Mouse (Mus musculus) B cell, adult (primary cell): ENCODE measurements around the gene B4galt3. TPM values are rescaled to one million over a fixed set of nuclear protein-coding genes. Genes with fewer than 3 reads are reported as not detected.

Experiments
- total RNA-seq: library from RNA; stranded (reverse); gene quantifications from 4 replicates; pipeline ENCODE4 v1.2.4, GENCODE M21; 2023; ENCODE audit not compliant: inconsistent age

Gene B4galt3
- total RNA-seq, result 79.8 to 117 TPM (median 101 TPM) in 4 replicates

GRCm38 (mm10) chr1:171269848-171270572, at the start of gene B4galt3:
B4galt3 (plus strand) TSS chr1:171270328.

DNA sequence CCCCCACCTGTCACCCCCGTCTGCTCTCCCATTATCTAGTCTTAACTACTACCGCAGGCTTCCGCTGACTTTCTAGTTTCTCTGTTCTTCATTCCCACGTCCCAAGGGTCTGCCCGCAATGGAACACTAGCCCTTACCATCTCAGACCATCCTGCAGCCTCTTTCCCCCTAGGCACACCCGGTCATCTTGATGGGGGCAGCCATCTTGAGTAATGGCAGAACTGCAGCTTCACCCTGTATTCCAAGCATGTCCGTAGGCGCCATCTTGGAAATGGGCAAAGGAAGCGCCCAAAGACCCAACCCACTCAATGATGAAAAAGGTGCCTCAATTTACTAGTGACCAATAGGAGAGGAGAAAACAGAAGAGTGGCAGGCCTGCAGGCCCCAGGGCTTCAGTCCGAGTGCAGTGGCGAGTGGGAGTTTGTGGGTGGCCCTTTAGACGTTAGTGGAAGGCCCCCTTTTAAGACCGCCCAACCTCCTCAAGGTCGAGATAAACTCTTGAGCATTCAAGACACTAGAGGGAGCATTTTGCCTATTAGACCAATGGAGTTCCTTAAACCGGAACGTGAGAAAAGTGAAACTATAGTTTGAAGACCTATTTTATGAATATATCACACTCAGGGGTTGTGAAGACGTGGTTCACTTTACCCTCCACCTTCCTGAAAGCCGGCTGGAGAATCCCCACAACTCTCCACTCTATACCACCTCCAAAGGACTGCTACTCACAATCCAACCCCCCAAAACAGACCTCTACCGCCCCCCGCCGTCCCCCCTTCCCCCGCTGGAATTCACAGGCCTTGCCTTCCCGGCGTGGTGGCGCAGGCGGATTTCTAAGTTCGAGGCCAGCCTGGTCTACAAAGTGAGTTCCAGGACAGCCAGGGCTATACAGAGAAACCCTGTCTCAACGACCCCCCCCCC, 47.6 kb upstream of the B4galt3 start, which contains the start of gene Tomm40l:
Tomm40l (minus strand) TSS at position 277 of the 918 bp plus-strand sequence.

DNA sequence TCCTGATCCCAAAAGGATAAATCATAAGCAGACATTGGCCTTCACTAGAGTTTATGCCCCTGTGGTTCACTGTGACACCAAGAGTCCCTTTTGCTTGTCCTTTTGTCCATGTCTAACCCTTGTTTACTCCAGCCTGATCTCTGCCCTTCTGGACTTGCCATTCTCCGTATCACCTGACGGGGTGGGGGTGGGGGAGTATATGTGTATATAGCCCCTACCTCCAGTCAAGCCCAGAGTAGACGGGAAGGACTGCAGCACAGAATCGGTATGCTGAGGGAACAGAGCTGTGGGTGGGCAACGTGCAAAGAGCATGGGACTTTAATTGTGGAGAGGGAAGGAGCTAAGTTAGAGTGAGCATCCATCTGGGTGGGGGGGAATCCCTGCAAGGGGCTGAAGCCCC, 45.3 kb upstream of the B4galt3 start, which contains the start of gene Apoa2:
Apoa2 (plus strand) TSS at position 198 of the 400 bp plus-strand sequence.

GRCm38 (mm10) chr1:171234126-171234525, 36.0 kb upstream of the B4galt3 start, which contains the start of gene Fcer1g:
Fcer1g (minus strand) TSS chr1:171234365.

GRCm38 (mm10) chr1:171249913-171250600, 20.1 kb upstream of the B4galt3 start, which contains the start of gene Adamts4:
Adamts4 (plus strand) TSS chr1:171250421.

DNA sequence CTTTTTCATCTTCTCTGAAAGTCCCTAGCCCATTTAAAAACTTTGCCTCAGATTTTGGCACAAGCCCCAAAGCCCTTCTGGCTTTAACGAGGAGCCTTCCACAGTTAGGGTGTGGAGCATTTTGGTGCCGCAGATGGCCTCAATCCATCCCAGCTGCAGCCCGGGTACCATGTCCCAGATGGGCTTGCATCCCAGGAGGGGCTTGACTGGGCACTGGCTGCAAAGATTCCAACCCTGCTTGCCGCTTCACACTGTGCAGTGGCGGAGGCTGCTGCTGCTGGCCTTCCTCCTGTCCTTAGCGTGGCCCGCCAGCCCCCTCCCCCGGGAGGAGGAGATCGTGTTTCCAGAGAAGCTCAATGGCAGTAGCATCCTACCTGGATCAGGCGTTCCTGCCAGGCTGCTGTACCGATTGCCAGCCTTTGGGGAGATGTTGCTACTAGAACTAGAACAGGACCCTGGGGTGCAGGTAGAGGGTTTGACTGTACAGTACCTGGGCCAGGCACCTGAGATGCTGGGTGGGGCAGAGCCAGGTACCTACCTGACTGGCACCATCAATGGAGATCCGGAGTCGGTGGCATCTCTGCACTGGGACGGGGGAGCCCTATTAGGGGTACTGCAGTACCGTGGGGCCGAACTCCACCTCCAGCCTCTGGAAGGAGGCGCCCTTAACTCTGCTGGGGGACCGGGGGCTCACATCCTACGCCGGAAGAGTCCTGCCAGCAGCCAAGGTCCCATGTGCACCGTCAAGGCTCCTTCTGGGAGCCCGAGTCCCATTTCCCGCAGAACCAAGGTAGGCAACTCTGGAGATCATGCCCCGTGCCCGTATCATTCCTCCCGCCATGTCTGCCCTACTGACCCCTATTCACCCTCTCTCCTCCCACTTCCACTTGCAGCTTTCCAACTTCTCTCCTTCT, 19.2 kb upstream of the B4galt3 start, which contains the start of gene Ndufs2:
Ndufs2 (minus strand) TSS at position 709 of the 914 bp plus-strand sequence.

GRCm38 (mm10) chr1:171280916-171281527, 10.9 kb downstream of the B4galt3 start, which contains the start of gene Ppox:
Ppox (minus strand) TSS chr1:171281186.

DNA sequence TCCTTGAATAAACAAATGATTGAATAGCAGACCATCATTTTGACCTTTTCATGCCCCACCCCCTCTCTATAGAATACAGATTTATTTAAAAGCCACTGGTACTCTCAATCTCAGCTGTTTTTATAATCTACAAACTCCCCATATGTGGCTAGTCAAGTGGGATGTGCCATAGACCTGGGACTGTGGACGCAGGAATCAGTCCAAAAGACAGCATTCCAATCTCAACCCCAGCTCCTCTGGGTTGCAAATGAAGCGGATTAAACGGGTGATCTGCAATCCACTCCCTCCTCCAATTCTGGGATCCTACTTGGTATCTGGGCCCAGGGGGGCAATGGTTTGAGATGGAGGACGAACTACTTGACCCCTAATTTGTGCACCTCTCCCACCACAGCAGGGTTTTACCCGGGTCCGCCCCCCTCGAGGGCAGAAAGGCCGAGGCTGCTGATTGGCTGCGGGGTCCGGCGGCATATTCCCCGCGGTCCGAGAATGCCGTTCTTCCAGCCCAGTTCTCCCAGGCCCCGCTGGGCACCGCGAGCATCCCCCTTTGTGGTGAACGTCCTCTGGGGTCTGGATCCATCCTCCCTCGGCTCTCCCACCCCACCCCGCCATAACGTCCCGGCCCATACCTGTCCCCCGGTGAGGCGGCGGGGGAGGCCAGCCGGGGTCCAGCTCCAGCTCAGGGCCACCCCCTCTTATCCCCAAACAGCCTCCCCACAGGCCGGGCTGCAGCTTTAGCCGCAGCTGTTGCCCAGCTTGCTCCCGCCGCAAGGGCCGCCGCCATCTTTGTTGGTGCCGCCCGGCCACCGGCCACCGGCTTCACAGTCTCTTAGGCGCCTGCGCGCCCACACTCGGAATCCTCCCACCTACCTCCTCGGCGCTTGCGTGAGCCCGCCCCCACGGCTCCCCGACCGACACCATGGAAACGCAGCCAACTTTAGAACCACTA, 17.3 kb downstream of the B4galt3 start, which contains the start of gene Usp21:
Usp21 (minus strand) TSS at position 856 of the 946 bp plus-strand sequence.

GRCm38 (mm10) chr1:171294298-171295062, 24.4 kb downstream of the B4galt3 start, which contains the start of gene Ufc1:
Ufc1 (minus strand) TSS chr1:171295024.

Other genes starting within 250 kb of the B4galt3 start
- 1.7 to 2.7 TPM (median 2.1 TPM) in 4 replicates for gene Fcgr3, start 205.4 kb upstream of the B4galt3 start, total RNA-seq
- 0.67 to 2.6 TPM (median 1.1 TPM) in 4 replicates for gene Cfap126, start 156.4 kb upstream of the B4galt3 start, total RNA-seq
- gene Sdhc, start 119.7 kb upstream of the B4galt3 start, total RNA-seq, result 89.4 to 111 TPM (median 94.1 TPM) in 4 replicates
- not detected in 4 replicates for gene Mpz, start 119.6 kb upstream of the B4galt3 start, total RNA-seq
- gene Pcp4l1, start 74.1 kb upstream of the B4galt3 start, total RNA-seq, result not detected in 4 replicates
- not detected in 4 replicates for gene Nr1i3, start 56.4 kb upstream of the B4galt3 start, total RNA-seq
- gene Tomm40l, start 47.8 kb upstream of the B4galt3 start, total RNA-seq, result 21.8 to 26.5 TPM (median 24.2 TPM) in 4 replicates
- gene Apoa2, start 45.3 kb upstream of the B4galt3 start, total RNA-seq, result not detected in 4 replicates
- gene Fcer1g, start 36.0 kb upstream of the B4galt3 start, total RNA-seq, result 4.7 to 12.2 TPM (median 7.7 TPM) in 4 replicates
- gene Adamts4, start 19.9 kb upstream of the B4galt3 start, total RNA-seq, result not detected in 4 replicates
- gene Ndufs2, start 18.9 kb upstream of the B4galt3 start, total RNA-seq, result 120 to 147 TPM (median 125 TPM) in 4 replicates
- 60.4 to 71.5 TPM (median 66.1 TPM) in 4 replicates for gene Ppox, start 10.9 kb downstream of the B4galt3 start, total RNA-seq
- 48.5 to 60.7 TPM (median 55.3 TPM) in 4 replicates for gene Usp21, start 17.7 kb downstream of the B4galt3 start, total RNA-seq
- 44.8 to 53.1 TPM (median 48.1 TPM) in 4 replicates for gene Ufc1, start 24.7 kb downstream of the B4galt3 start, total RNA-seq
- gene Dedd, start 58.8 kb downstream of the B4galt3 start, total RNA-seq, result 31.3 to 39.4 TPM (median 34.5 TPM) in 4 replicates
- gene Nit1, start 75.3 kb downstream of the B4galt3 start, total RNA-seq, result 26.8 to 31.8 TPM (median 28.6 TPM) in 4 replicates
- gene Pfdn2, start 75.3 kb downstream of the B4galt3 start, total RNA-seq, result 67.5 to 78.8 TPM (median 74.9 TPM) in 4 replicates
- 0.32 to 0.58 TPM (median 0.45 TPM) in 4 replicates for gene Klhdc9, start 90.5 kb downstream of the B4galt3 start, total RNA-seq
- gene Nectin4, start 99.8 kb downstream of the B4galt3 start, total RNA-seq, result 0.21 to 0.58 TPM (median 0.45 TPM) in 4 replicates
- gene Arhgap30, start 118.6 kb downstream of the B4galt3 start, total RNA-seq, result 295 to 311 TPM (median 296 TPM) in 4 replicates
- 168 to 206 TPM (median 179 TPM) in 4 replicates for gene Usf1, start 141.0 kb downstream of the B4galt3 start, total RNA-seq
- gene Tstd1, start 148.5 kb downstream of the B4galt3 start, total RNA-seq, result 6.4 to 19.0 TPM (median 10.9 TPM) in 4 replicates
- gene F11r, start 167.2 kb downstream of the B4galt3 start, total RNA-seq, result 0.27 to 1.3 TPM (median 0.89 TPM) in 4 replicates
- 8.7 to 11.8 TPM (median 9.2 TPM) in 4 replicates for gene Alyref2, start 233.2 kb downstream of the B4galt3 start, total RNA-seq